Mouse (Mus musculus) E14TG2a.4 (cell line): ENCODE results near the gene Btd.

ENCODE experiments used
- CTCF ChIP-seq: conservative IDR thresholded peaks from 2 replicates; pipeline ENCODE4 v1.5.1; 2014; ENCODE audit warnings: low read length
- NANOG ChIP-seq: IDR thresholded peaks from 2 replicates; pipeline ENCODE4 v1.6.1; 2014; ENCODE audit warnings: borderline replicate concordance, low read length, mixed read lengths

DNA sequence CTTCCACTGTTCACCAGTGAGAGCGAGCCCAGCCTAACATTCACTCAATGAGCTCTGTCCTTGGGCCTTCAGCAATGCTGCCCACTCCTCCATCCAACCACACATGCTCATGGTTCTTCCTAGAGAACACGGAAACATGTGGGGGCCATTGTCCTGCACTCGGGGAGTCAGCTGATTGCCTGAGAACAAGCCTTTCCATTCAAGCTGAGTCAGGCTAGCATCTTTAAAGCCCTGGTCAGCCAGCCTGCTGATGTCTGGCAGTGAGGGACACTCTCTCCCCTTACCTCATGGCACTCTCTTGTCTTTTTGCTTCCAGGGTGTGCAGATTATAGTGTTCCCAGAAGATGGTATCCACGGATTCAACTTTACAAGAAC is 24.7 kb downstream of the Btd start:
- TF ChIP-seq CTCF (no peak), NANOG (no peak)
